Mouse (Mus musculus): Measurements from ENCODE around the gene Slc23a3.

Slc23a3 gene

DNA sequence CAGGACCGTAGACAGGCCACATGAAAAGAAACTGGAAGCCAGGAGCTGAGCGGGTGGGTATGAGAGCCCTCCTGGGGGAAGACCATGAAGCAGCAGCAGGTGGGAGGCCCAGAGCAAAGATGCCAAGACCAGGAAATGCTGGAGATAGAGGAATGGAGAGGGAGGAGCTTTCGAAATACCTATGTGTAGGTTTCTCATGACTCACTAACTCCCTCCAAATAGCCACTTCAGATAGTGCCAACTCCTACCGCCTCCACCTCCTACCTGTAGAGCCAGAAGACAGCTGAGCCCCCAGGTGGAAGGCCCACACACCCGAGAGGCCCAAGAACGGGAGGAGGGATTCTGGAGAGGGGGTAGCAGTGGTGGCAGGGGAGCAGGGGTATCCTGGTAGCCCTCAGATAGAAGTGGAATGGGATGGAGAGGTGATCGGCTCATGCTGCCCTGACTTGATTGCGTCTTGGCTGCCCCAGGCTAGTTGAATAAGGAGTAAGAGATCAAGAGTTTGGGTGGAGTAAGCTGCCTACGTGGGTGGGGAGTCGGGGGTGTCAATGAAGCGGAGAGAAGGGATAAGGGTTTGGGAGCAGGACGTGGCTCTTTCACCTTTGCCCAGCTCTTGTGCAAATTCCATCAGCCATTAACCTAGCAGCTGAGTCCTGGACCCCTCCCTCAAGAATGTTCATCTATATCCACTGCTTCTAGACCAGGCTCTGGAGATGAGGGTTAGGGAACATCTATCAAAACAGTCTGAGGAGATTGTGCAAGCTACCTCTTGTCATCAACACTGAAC lies at the start of gene Slc23a3:
TSS of gene Slc23a3 (minus strand) at position 470 of the 787 bp plus-strand sequence.
- WGBS: 58% methylated on average over 12 of the region's 12 CpGs

- WGBS: 63% methylated on average over 4 of the region's 4 CpGs
Observed at GRCm38 (mm10) chr1:75182160-75182559, 48.5 kb upstream of the Slc23a3 start.

DNA sequence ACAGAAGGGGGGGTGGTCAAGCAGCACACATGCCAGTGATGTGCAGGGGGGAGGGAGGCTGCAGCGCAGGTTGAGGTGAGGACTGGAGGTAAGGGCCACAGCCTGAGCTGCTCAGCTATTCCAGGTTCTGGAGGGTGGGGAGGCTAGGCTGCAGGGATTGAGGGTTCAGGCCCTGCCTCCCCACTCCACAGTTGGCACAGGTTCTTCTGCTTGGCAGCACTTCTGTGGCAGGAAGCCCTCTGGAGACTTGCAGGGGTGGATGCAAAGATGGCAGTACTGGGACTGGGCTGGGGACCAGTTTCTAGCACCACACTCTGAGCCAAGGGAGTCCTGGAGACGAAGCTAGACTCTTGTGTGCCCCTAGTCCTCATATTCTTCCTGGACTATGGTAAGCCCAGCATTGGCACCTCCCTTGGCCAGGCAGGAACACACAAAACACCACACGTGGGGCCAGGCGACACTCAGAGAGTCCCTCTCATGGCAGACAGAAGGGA lies 47.7 kb upstream of the Slc23a3 start:
- WGBS: 68% methylated on average over 4 of the region's 4 CpGs

DNA sequence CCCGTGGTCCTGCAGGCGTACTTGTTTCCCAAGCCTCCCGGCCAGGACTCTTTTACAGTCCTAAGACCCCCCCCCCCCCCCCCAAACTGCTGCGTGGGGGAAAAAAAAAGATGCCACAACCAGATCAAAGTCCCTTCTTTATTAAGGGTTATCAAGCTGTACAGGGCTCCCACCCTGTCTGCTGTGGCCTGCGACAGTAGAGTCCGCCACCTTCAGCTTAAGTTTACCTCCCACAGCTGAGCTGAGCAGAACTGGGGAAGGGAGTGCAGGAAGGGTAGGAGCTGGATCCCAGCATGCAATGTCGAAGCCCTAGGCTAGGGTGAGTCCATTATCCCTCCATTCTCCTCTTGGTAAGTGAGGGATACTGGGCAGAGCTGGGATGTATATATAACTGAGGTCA lies 47.1 kb upstream of the Slc23a3 start:
- WGBS: 31% methylated on average over 7 of the region's 7 CpGs

DNA sequence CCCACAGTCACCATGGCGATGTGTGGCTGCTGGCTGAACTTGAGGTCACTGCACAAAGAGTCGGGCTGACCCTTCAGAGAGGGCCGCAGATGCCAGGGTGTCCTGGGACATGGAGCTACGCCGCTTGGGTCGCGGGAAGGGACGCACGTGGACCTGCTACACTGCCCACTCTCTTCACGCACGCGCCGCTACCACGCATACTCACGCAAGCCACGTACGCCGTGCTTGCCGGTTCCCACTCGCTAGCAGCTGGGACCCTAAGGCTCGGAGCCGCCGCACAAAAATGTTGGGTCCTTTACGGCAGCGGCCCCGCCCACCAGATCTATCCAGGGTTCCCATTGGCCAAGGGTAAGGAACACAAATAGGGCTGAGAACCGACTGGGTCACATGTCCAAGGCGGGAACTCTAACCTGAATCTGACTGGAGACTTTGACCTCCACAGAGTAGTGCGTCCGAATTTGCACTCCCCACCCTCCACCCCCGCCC lies 46.5 kb upstream of the Slc23a3 start, which contains the start of gene Abcb6:
TSS of gene Abcb6 (minus strand) at position 288 of the 486 bp plus-strand sequence.
- under 1% methylated on average over 31 of the region's 31 CpGs for WGBS

DNA sequence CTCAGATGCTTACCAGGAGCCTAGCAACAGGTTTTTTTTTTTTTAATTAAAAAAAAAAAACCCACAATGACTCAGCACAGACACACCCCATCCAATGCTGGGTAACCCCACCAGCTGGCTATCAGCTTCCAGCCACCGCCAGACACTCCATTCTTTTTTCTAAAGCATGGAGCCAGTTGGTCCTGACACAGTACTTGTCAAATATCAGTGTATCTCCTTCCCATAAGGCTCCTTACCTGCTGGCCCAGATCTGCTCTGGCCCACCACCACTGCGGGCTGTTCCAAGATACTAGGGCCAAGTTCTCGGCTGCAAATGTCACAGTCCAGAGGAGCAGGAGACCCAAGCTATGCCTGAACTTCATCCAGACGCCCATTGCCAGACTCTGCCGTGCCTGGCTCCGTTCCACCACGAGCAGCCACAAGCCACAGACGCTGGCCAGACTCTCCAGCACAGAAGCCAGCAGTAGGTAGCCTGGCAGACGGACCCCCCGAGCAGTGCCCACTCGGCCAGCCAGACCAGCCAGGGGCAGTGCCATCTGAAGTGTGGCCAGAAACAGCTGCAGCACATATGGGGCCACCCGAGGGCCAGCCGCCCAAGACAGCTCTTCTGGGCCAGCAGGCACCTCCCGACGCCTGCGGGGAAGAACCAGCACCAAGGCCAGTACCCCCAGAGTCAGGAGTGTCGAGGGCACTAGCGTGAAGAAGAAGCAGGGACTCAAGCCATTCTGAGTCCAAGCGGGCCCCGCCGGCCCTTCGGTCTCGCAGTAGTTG lies 45.8 kb upstream of the Slc23a3 start:
- whole genome bisulfite sequencing: 4% methylated on average over 23 of the region's 23 CpGs

DNA sequence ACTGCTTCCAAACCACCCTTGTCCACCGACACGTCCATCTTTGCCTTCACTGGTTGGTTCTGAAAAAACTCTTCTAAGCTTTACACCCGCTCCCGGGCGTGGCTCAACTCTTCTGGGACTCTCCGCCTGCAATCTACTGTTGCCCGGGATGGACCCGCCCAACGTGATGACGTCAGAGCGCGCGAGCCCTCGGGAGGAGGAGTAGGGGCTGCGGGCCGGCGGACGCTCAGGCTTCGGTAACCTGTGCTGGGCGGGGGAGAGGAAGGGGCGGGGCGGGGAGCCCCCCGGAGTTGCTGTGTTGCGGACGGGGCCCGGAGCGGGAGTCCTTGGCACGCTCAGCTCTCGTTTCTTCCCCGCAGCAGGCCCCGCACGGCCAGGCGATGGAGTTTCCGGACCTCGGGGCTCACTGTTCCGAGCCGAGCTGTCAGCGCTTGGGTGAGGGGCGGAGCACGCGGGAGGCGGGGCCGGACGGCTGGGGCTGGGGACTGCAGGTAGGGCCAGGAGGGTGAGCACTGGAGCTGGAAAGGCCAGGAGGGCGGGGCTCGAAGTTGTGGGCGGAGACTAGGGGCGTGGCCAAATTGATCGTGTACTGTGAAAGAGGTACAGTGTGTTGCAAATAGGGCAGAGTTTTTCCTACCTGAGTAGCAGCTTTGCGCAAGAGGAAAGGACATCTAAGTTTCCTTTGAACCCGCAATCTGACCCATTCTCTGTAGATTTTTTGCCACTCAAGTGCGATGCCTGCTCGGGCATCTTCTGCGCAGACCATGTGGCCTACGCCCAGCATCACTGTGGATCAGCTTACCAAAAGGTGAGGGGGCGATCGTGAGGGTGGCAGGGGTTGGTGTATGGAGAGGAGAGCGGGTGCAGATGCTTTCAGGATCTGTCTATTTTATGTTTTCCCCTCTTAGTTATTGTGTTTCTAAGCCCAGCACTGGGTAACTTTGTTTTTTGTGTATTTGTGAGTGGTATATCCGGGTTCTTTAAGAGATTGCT lies 35.1 kb upstream of the Slc23a3 start, which contains the start of gene Zfand2b:
TSS of gene Zfand2b (plus strand) at position 175 of the 993 bp plus-strand sequence.
- 1% methylated on average over 56 of the region's 59 CpGs for WGBS

DNA sequence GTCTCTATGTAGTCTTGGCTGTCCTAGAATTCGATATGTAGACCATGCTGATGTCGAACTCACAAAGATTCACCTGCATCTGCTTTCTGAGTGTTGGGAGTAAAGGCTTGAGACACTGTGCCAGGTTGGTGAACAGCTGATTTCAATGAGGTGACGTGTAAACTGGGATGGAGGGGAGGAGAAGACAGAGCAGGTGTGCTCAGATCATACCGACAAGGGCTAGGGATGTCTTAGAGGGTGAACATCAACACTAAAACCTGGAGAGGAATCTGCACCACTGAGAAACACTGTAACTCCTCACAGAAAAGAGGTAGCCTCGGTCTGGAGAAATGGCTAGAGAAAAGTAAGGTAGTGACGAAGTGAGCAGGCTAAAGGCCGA lies 34.4 kb upstream of the Slc23a3 start:
- 7% methylated on average over 7 of the region's 7 CpGs for WGBS

DNA sequence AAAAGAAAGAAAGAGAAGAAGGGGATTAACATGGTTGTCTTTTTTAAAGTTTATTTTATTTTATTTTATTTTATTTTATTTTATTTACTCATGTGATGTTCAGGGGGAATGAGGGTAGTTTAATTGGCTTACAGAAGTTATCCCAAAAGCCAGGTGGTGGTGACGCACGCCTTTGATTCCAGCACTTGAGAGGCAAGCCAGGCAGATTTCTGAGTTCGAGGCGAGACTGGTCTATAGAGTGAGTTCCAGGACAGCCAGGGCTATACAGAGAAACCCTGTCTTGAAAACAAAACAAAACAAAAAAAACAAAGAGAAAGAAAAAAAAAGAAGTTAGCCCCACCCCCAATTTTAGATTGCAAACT lies 26.5 kb upstream of the Slc23a3 start:
- WGBS: 88% methylated on average over 4 of the region's 4 CpGs

GRCm38 (mm10) chr1:75159540-75160255 lies 26.0 kb upstream of the Slc23a3 start:
- WGBS: 78% methylated on average over 5 of the region's 5 CpGs

DNA sequence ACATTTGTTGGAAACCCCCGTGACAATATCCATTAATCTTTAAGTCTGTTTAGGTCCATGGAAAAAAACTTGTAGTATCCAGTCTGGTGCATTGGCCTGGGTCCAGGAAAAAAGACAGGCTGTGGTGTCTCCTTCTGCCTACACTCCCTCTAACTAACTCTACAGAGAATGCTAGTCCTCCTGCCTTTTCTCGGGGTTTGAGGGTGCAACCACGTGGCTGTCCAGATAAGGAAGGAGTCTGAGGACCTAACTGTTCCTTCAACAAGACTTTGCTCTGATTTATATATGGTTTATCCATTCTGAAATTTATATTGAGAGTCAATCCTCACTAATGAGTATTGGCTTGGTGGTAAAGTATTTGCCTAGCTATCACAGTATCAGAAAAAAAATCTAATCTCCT lies 22.1 kb upstream of the Slc23a3 start:
- 50% methylated on average over 3 of the region's 3 CpGs for WGBS

GRCm38 (mm10) chr1:75148727-75149126 lies 15.0 kb upstream of the Slc23a3 start:
- WGBS: 89% methylated on average over 4 of the region's 4 CpGs

DNA sequence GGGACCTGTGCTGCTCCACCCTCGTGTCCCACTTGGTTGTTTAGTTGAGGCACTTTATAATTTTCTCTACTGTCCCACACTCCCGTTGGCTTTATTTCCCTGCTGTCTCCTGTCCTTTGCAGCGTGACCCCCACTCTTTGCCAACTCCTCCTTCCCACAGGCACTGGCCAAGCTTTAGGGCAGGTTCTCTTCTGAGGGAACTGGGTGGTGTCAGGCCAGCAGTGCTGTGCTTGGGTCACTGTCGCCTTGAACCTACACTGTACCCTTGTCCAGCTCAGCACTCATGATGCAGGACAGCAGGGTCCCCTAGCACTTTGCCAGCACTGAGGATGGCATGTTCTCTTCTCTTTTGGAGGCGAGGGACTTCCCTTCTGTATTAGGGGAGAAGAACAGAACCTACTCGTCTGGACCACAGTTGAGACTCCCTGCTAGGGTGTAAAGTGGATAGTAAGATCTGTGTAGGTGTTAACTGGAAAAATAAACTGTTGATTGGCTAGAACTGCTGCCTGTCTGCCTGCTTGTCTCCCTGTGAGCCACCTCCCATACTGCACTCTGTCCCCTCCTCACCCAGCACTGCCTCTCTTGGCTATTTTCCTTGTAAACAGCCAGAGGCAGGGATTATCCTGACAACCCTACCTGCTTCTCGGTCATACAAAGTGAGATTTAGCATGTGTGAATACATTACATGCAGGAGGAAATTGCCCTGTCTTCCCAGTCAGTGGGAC lies 13.9 kb upstream of the Slc23a3 start:
- 83% methylated on average over 7 of the region's 7 CpGs for WGBS

GRCm38 (mm10) chr1:75145589-75145988 lies 11.9 kb upstream of the Slc23a3 start:
- WGBS: 100% methylated on average over 3 of the region's 3 CpGs

GRCm38 (mm10) chr1:75142301-75143261 lies 8.9 kb upstream of the Slc23a3 start, which contains the start of the genes Cnppd1 and Retreg2:
Cnppd1 (minus strand) TSS chr1:75142711.
Retreg2 (plus strand) TSS chr1:75142778.
- WGBS: under 1% methylated on average over 91 of the region's 91 CpGs

- under 1% methylated on average over 53 of the region's 53 CpGs for WGBS
Observed at GRCm38 (mm10) chr1:75141486-75142190, 7.9 kb upstream of the Slc23a3 start.

DNA sequence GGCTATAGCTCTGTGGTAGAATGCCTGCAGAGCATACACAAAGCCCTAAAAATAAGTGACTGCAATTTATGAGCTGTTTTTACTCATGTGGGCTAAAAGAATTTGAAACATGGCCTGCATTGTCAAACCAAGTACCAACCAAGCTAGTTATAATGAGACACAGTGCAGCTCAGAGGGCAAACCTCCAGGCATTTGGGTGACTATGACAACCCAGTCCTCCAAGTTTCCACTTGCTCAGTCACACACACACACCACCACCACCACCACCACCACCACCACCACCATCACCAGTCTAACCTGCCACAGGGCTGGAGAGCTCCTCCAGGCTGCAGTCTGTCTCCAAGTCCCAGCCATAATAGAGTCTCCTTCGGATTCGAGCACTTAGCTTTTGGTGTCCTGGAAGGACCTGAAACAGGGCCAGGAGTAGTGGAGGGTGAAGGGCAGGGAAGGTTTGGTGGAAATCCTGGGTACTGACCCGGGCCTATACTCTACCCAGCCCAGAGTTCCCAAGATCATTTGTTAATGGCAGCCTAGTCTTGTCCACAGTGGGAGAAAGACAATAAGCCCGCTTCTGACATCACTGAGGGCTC lies 7.0 kb upstream of the Slc23a3 start:
- WGBS: 40% methylated on average over 4 of the region's 4 CpGs

DNA sequence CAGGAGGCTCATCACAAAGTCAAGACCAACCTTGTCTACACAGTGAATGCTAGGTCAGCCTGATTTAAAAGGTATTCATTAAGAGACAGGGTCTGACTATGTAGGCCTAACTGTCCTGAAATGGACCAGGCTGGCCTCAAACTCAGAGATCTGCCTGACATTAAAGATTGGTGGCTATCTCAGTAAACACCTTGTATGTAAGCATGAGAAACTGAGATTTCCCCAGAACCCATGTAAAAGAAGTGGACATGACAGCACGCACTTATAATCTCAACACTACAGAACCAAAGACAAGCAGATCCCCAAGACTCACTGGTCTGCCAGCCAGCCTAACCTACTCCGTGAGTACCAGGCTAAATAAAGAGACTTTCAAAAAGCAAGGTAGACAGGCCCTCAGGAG lies 4.8 kb upstream of the Slc23a3 start:
- 88% methylated on average over 2 of the region's 2 CpGs for WGBS
